Mouse (Mus musculus) embryonic fibroblast, embryonic 13.5 days (primary cell): ENCODE measurements around the gene Gtf2h2.

Source experiments
- CTCF ChIP-seq: IDR thresholded peaks from 2 replicates; pipeline ENCODE4 v1.5.1; 2011; ENCODE audit warnings: mild to moderate bottlenecking, control low read depth, low read length, moderate library complexity, borderline replicate concordance; ENCODE audit not compliant: insufficient read depth
- POLR2A ChIP-seq: IDR thresholded peaks from 2 replicates; pipeline ENCODE4 v1.6.1; 2011; ENCODE audit warnings: low read depth, mild to moderate bottlenecking, control low read depth, low read length, moderate library complexity

- TF ChIP-seq POLR2A (no peak), CTCF (no peak)
These were observed 78.0 kb downstream of the Gtf2h2 start for GRCm38 (mm10) chr13:100414428-100414827.
